Mouse (Mus musculus): ENCODE measurements at regions not wholly inside any gene's neighbourhood (a gene's known extent, or its start where the extent isn't known, plus 50 kb on each side); places are given as distances from the start of the nearest gene placed in this dataset.

- DNase-seq (ENCODE audit: low spot score in 2 of 2): no peak
- intact Hi-C loops (cut with DNase I): no loop called here
Measured at GRCm38 (mm10) chr1:142605224-142605623, 1035.2 kb upstream of the B3galt2 start.

DNA sequence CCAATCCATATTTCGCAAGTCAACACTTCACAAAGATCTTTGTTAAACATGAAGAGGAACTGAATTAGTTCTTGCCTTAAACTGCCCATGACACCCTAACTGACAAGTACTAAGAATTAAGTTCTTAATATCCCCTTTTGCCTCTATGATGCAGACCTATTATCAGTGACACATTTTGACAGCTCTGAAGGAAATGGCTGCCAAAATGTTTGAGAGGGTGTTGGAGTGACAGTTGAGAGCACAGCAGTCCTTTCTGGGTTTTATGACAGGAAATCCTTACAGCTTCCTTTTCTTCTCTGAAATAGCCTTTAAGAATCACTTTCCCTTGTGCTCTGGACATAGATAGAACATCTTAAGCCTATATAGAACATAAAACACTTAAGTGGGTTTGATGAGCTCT lies 1034.4 kb upstream of the B3galt2 start:
- no peak for DNase-seq (ENCODE audit: low spot score in 2 of 2)
- intact Hi-C loops (cut with DNase I): no loop called here

DNA sequence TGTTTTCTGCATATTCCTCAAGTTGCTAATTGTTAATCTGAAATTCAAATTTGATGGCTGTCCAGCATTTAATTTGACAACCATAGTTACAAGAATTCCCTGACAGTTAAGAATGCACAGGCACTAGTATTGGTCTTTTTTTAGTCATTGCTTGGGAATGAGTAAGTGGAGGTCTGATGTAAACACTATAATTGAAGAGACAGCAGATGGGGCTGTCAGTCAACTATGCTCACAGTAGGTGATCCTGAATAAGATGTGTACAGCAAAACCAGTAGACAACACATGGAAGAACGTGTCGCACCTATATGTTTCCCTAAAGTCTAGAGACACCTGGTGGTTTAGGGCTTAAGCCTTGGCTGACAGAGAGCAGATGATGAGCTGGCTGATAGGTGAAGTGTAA lies 1019.0 kb upstream of the B3galt2 start:
- no peak for DNase-seq (ENCODE audit: low spot score in 2 of 2)
- intact Hi-C loops (cut with DNase I): no loop called here

DNA sequence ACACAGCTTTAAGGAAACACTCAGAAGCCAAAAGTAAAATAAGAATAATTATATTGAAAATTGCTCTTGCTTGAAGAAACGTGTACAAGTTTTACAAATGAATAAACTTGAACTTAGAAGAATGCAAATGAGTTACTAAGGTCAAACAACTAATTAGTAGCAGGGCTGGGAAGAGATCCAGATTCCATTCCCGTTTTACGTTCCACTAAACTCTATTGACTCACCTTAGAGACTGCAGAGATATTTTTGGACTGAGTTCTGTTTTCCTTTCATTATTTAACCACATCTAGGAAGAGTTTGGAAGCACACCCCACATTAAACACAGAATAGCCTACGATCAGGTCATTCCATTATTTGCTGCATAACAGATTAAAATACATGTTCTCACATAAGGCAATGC lies 1016.2 kb upstream of the B3galt2 start:
- intact Hi-C loops (cut with DNase I): no loop called here

GRCm38 (mm10) chr1:142655289-142655688 lies 985.2 kb upstream of the B3galt2 start:
- intact Hi-C loops (cut with DNase I): loop anchor here (10.0 kb wide), 1 partner anchor 210 kb away; no protein-coding TSS in a partner anchor
- peak in 1 of 2 experiments; percentile 49 for DNase-seq (ENCODE audit: low spot score in 2 of 2)

More for the DNA sequence above, 1016.2 kb upstream of the B3galt2 start:
- no peak for DNase-seq (ENCODE audit: low spot score in 2 of 2)

- intact Hi-C loops (cut with DNase I): loop anchor here (1.0 kb wide), 1 partner anchor 12 kb away; no protein-coding TSS in a partner anchor
- no peak for DNase-seq (ENCODE audit: low spot score in 2 of 2)
Measured at GRCm38 (mm10) chr1:142665262-142665661, 975.2 kb upstream of the B3galt2 start.

DNA sequence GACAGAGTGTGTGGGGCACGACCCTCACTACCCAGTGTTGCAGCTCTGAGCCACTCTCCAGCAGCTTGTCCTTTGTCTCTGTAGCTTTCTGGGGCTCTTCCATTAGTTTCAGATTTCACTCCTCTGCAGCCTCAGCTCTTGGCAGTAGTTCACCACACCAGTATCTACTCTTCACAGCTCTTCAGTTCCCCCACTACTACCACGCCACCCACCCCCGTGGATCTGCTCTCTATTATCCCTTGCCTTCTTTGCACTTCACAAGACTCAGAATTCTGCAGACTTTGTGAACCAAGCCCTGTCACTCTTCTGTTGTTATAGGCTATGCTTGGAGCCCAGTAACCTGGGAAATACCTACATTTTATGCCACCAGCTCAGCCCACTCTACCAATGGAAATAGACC lies 960.5 kb upstream of the B3galt2 start:
- peak in 1 of 2 experiments; percentile 51 for DNase-seq (ENCODE audit: low spot score in 2 of 2)
- intact Hi-C loops (cut with DNase I): no loop called here

- intact Hi-C loops (cut with DNase I): no loop called here
- DNase-seq (ENCODE audit: low spot score in 2 of 2): no peak
Measured at GRCm38 (mm10) chr1:142688828-142689227, 951.6 kb upstream of the B3galt2 start.

- intact Hi-C loops (cut with DNase I): no loop called here
- DNase-seq (ENCODE audit: low spot score in 2 of 2): no peak
Measured at GRCm38 (mm10) chr1:142695179-142695578, 945.3 kb upstream of the B3galt2 start.

- intact Hi-C loops (cut with DNase I): no loop called here
- peak in 1 of 2 experiments; percentile 52 for DNase-seq (ENCODE audit: low spot score in 2 of 2)
Measured at GRCm38 (mm10) chr1:142708263-142708662, 932.2 kb upstream of the B3galt2 start.

DNA sequence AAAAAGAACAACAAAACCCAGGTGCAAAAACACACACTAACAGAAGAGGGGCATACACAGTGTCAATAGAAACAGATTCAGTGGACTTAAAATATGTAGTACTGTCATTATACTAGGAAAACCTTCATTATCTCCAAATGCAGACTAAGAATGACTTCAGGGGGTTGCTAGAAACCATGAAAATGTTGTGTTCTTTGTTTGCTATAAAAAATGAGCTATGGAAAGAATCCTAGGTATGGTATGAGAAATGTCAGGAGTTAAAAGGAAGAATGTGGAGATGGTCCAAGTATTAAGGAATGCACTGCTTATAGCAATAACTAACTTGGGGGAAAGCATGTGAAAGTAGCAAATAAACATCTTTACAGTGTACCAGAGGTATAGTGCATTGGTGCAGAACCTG lies 910.2 kb upstream of the B3galt2 start:
- no peak for DNase-seq (ENCODE audit: low spot score in 2 of 2)
- intact Hi-C loops (cut with DNase I): no loop called here

DNA sequence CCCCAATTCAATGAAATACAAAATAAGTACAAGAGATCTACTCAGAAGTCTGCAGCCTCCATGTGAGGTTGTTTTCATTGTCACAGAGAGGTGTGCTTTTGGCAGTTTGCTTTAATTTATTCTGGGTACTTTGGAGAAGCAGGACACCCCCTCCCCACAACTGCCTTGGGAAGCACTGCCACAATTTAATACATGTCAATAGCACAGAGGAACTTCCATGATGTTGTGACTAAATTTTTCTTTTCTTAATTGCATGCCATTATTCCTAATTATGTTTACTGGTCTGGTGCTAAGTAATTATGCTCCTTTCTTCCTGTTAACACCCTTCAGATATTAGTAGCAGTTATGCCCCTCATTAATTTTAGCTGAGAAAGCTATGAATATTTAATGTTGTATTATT lies 906.4 kb upstream of the B3galt2 start:
- DNase-seq (ENCODE audit: low spot score in 2 of 2): no peak
- intact Hi-C loops (cut with DNase I): no loop called here

- intact Hi-C loops (cut with DNase I): no loop called here
- DNase-seq (ENCODE audit: low spot score in 2 of 2): no peak
Measured at GRCm38 (mm10) chr1:142738376-142738775, 902.1 kb upstream of the B3galt2 start.

GRCm38 (mm10) chr1:142742307-142742706 lies 898.2 kb upstream of the B3galt2 start:
- intact Hi-C loops (cut with DNase I): no loop called here
- peak; percentile 2 to 12 for DNase-seq (ENCODE audit: low spot score in 2 of 2)

GRCm38 (mm10) chr1:142771010-142771409 lies 869.5 kb upstream of the B3galt2 start:
- intact Hi-C loops (cut with DNase I): no loop called here
- DNase-seq (ENCODE audit: low spot score in 2 of 2): no peak
